Mouse (Mus musculus): ENCODE results near the gene Fam184a. TPM values are rescaled to one million over a fixed set of nuclear protein-coding genes. Genes with fewer than 3 reads are reported as not detected.

Gene Fam184a
- polyA plus RNA-seq, 1 experiment from 2014 or later, result 0.05 TPM

- Histone ChIP-seq H3K4me3 (ENCODE audit: low read depth, low read length) (peak overlapping the region; percentile 78), H3K36me3 (replicated peaks; ENCODE audit: insufficient read depth, low read length) (peaks cover 6% of the 10 kb centered on the region; the same call in 1 of the 2 replicates), H3K9ac (replicated peaks) (peak overlapping the region; percentile 92), H3K4me2 (ENCODE audit: low read depth, low read length) (peak overlapping the region; percentile 86), H3K27ac (ENCODE audit: low read depth) (peak overlapping the region; percentile 97), H3K27me3 (ENCODE audit: insufficient read depth, low read length) (no peaks in the 10 kb centered on the region), H3K4me1 (ENCODE audit: insufficient read depth) (peaks cover 19% of the 10 kb centered on the region), H3K9me3 (ENCODE audit: low read length) (no peaks in the 10 kb centered on the region)
- TF ChIP-seq CTCF (IDR thresholded peaks at IDR 0.05; ENCODE audit: low read depth), result no peak
- no peak for TF ChIP-seq EP300 (IDR thresholded peaks at IDR 0.05; ENCODE audit: low read depth)
- DNase-seq (peak; percentile 67), ATAC-seq (peak; percentile 39)
- WGBS (ENCODE audit: insufficient replicate concordance), result 2% methylated on average over 97 of the region's 99 CpGs
Observed at GRCm38 (mm10) chr10:53597121-53597881, 153.6 kb downstream of the Fam184a start.

- Histone ChIP-seq H3K27ac (ENCODE audit: low read depth) (peak within 1 kb of the TSS; percentile 97), H3K27me3 (ENCODE audit: insufficient read depth, low read length) (no peaks in the 10 kb centered on the region), H3K4me2 (ENCODE audit: low read depth, low read length) (peak within 1 kb of the TSS; percentile 86), H3K4me3 (ENCODE audit: low read depth, low read length) (peak within 1 kb of the TSS; percentile 78), H3K4me1 (ENCODE audit: insufficient read depth) (peaks cover 19% of the 10 kb centered on the region), H3K36me3 (replicated peaks; ENCODE audit: insufficient read depth, low read length) (peaks cover 5% of the 10 kb centered on the region; the same call in 1 of the 2 replicates), H3K9ac (replicated peaks) (peak within 1 kb of the TSS; percentile 92), H3K9me3 (ENCODE audit: low read length) (no peaks in the 10 kb centered on the region)
- WGBS (ENCODE audit: insufficient replicate concordance), result under 1% methylated on average over 40 of the region's 52 CpGs
- TF ChIP-seq EP300 (IDR thresholded peaks at IDR 0.05; ENCODE audit: low read depth), result no peak
- TF ChIP-seq CTCF (IDR thresholded peaks at IDR 0.05; ENCODE audit: low read depth), result peak; percentile 85
- DNase-seq (peak; percentile 95), ATAC-seq (peak; percentile 94)
Observed at GRCm38 (mm10) chr10:53596677-53597120, 154.2 kb downstream of the Fam184a start, which contains the start of gene Asf1a. Gene Asf1a (plus strand): TSS chr10:53596757.

GRCm38 (mm10) chr10:53595744-53596676 lies 154.9 kb downstream of the Fam184a start:
- H3K9ac ChIP-seq (replicated peaks), result peak overlapping the region; percentile 56
- no peaks in the 10 kb centered on the region for H3K27me3 ChIP-seq (ENCODE audit: insufficient read depth, low read length)
- H3K27ac ChIP-seq (ENCODE audit: low read depth), result peak overlapping the region; percentile 75
- 5% methylated on average over 27 of the region's 27 CpGs for WGBS (ENCODE audit: insufficient replicate concordance)
- H3K4me2 ChIP-seq (ENCODE audit: low read depth, low read length), result peak overlapping the region; percentile 86
- H3K9me3 ChIP-seq (ENCODE audit: low read length), result no peaks in the 10 kb centered on the region
- TF ChIP-seq CTCF (IDR thresholded peaks at IDR 0.05; ENCODE audit: low read depth), result no peak
- 0 out of 2 replicates have a peak, but pooled peaks have one; percentile 26 for TF ChIP-seq EP300 (IDR thresholded peaks at IDR 0.05; ENCODE audit: low read depth)
- ATAC-seq, result no peak
- H3K4me3 ChIP-seq (ENCODE audit: low read depth, low read length), result peak overlapping the region; percentile 78
- no peaks in the 10 kb centered on the region; the same call in 1 of the 2 replicates for H3K36me3 ChIP-seq (replicated peaks; ENCODE audit: insufficient read depth, low read length)
- H3K4me1 ChIP-seq (ENCODE audit: insufficient read depth), result peaks cover 19% of the 10 kb centered on the region
- no peak for DNase-seq

- TF ChIP-seq EP300 (IDR thresholded peaks at IDR 0.05; ENCODE audit: low read depth) (no peak), CTCF (IDR thresholded peaks at IDR 0.05; ENCODE audit: low read depth) (no peak)
- no peaks in the 10 kb centered on the region for H3K9me3 ChIP-seq (ENCODE audit: low read length)
- ATAC-seq, result no peak
Observed at GRCm38 (mm10) chr10:53585777-53586176, 165.1 kb downstream of the Fam184a start.

More at GRCm38 (mm10) chr10:53585777-53586176, 165.1 kb downstream of the Fam184a start:
- no peak for DNase-seq
- Histone ChIP-seq H3K4me2 (ENCODE audit: low read depth, low read length) (no peak overlapping the region), H3K4me1 (ENCODE audit: insufficient read depth) (no peaks in the 10 kb centered on the region; the same call in 1 of the 2 replicates), H3K36me3 (replicated peaks; ENCODE audit: insufficient read depth, low read length) (0 out of 2 replicates have a peak, but pooled peaks cover 3% of the 10 kb centered on the region), H3K9ac (replicated peaks) (no peak overlapping the region), H3K27ac (ENCODE audit: low read depth) (no peak overlapping the region), H3K27me3 (ENCODE audit: insufficient read depth, low read length) (no peaks in the 10 kb centered on the region), H3K4me3 (ENCODE audit: low read depth, low read length) (no peak overlapping the region)
- WGBS (ENCODE audit: insufficient replicate concordance), result 84% methylated on average over 3 of the region's 3 CpGs

Other genes starting within 250 kb of the Fam184a start
- gene Asf1a, start 154.4 kb downstream of the Fam184a start, polyA plus RNA-seq (2015; fragmentation: Nextera tagmentation; extraction: Ambion mirVana), result 49.7 and 51.8 TPM in 2 replicates
- 2.7 and 3.0 TPM in 2 replicates for gene Mcm9, start 120.7 kb downstream of the Fam184a start, polyA plus RNA-seq (2015; fragmentation: Nextera tagmentation; extraction: Ambion mirVana)